Mouse (Mus musculus): Measurements from ENCODE around the gene Krba1.
A peak's percentile ranks its signal among the peaks of the same experiment; 100 is the strongest.

The Krba1 gene

GRCm38 (mm10) chr6:48395105-48396007 lies at the start of gene Krba1:
Gene Krba1, plus strand, starts transcription at chr6:48395586.
- DNase-seq (ENCODE audit: low read depth, low spot score), result no peak

GRCm38 (mm10) chr6:48358897-48359296 lies 36.5 kb upstream of the Krba1 start:
- no peak for DNase-seq (ENCODE audit: low read depth, low spot score)

GRCm38 (mm10) chr6:48366322-48366996 lies 28.9 kb upstream of the Krba1 start:
- no peak for DNase-seq (ENCODE audit: low read depth, low spot score)

- no peak for DNase-seq (ENCODE audit: low read depth, low spot score)
These were observed 7.2 kb upstream of the Krba1 start for GRCm38 (mm10) chr6:48388221-48388620.

GRCm38 (mm10) chr6:48393811-48394210 lies 1.6 kb upstream of the Krba1 start:
- no peak for DNase-seq (ENCODE audit: low read depth, low spot score)

GRCm38 (mm10) chr6:48396008-48396595 lies 716 bp downstream of the Krba1 start:
- no peak for DNase-seq (ENCODE audit: low read depth, low spot score)

- DNase-seq (ENCODE audit: low read depth, low spot score), result no peak
These were observed 1.3 kb downstream of the Krba1 start for GRCm38 (mm10) chr6:48396686-48397085.

GRCm38 (mm10) chr6:48397336-48397735 lies 1.9 kb downstream of the Krba1 start:
- DNase-seq (ENCODE audit: low read depth, low spot score), result no peak

GRCm38 (mm10) chr6:48399906-48400305 lies 4.5 kb downstream of the Krba1 start:
- DNase-seq (ENCODE audit: low read depth, low spot score), result no peak

- DNase-seq (ENCODE audit: low read depth, low spot score), result no peak
These were observed 8.7 kb downstream of the Krba1 start for GRCm38 (mm10) chr6:48404071-48404470.

- no peak for DNase-seq (ENCODE audit: low read depth, low spot score)
These were observed 14.4 kb downstream of the Krba1 start for GRCm38 (mm10) chr6:48409726-48410343.

- DNase-seq (ENCODE audit: low read depth, low spot score), result peak; percentile 86
These were observed 15.2 kb downstream of the Krba1 start for GRCm38 (mm10) chr6:48410551-48410950.

GRCm38 (mm10) chr6:48411193-48412092 lies 16.1 kb downstream of the Krba1 start:
- peak; percentile 72 for DNase-seq (ENCODE audit: low read depth, low spot score)

GRCm38 (mm10) chr6:48412147-48412546 lies 16.8 kb downstream of the Krba1 start:
- no peak for DNase-seq (ENCODE audit: low read depth, low spot score)

- peak; percentile 77 for DNase-seq (ENCODE audit: low read depth, low spot score)
These were observed 17.3 kb downstream of the Krba1 start for GRCm38 (mm10) chr6:48412662-48413061.

GRCm38 (mm10) chr6:48413081-48413480 lies 17.7 kb downstream of the Krba1 start:
- no peak for DNase-seq (ENCODE audit: low read depth, low spot score)

GRCm38 (mm10) chr6:48414886-48415285 lies 19.5 kb downstream of the Krba1 start:
- no peak for DNase-seq (ENCODE audit: low read depth, low spot score)

- DNase-seq (ENCODE audit: low read depth, low spot score), result no peak
These were observed 20.2 kb downstream of the Krba1 start for GRCm38 (mm10) chr6:48415636-48416035.

- DNase-seq (ENCODE audit: low read depth, low spot score), result no peak
These were observed 21.1 kb downstream of the Krba1 start for GRCm38 (mm10) chr6:48416486-48416885.

- DNase-seq (ENCODE audit: low read depth, low spot score), result no peak
These were observed 25.3 kb downstream of the Krba1 start for GRCm38 (mm10) chr6:48420647-48421046.

GRCm38 (mm10) chr6:48423336-48423735 lies 27.9 kb downstream of the Krba1 start:
- no peak for DNase-seq (ENCODE audit: low read depth, low spot score)

All from skeletal muscle tissue, adult 2 months (tissue).